Mouse (Mus musculus): ENCODE data around the gene Cyp3a41a. TPM values are rescaled to one million over a fixed set of nuclear protein-coding genes. Genes with fewer than 3 reads are reported as not detected.
"Not testable (repeated sequence)": the region's sequence is repeated elsewhere in the genome, so short reads cannot be mapped to it uniquely, and the experiment has no call there.

Gene Cyp3a41a
- polyA plus RNA-seq (2015; fragmentation: Nextera tagmentation; extraction: Ambion mirVana): 0.21 and 0.36 TPM in 2 replicates

GRCm38 (mm10) chr5:145720036-145720435, at the start of gene Cyp3a41a:
Cyp3a41a (minus strand) TSS chr5:145720136.
- not testable (repeated sequence) for H3K4me1 ChIP-seq (replicated peaks); H3K4me2 ChIP-seq; ATAC-seq (ENCODE audit: insufficient read depth); H3K9me3 ChIP-seq (replicated peaks); H3K27ac ChIP-seq (replicated peaks); H3K9ac ChIP-seq; H3K27me3 ChIP-seq; H3K4me3 ChIP-seq (replicated peaks); H3K36me3 ChIP-seq (replicated peaks)
- 56% methylated on average over 1 of the region's 2 CpGs for WGBS (ENCODE audit: insufficient replicate concordance)

DNA sequence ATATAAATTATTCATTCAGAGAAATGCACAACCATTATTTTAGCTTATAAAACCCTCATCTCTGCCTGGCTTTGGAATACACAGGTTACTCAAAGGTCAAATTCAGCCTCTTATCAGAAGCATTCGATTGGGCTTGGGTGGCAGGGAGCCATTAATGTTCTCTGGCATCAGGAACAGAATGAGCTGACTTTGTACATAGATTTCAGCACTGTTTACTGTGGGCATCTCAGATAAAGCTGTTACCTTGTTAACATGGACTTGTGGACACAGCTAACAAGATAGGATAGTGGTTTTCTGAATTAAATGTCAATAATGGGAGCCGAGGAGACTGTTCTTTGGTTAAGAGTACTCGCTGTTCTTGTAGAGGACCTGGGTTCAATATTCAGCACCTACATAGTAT, 17.6 kb upstream of the Cyp3a41a start:
- H3K4me2 ChIP-seq: not testable (repeated sequence)
- 55% methylated on average over 3 of the region's 3 CpGs for WGBS (ENCODE audit: insufficient replicate concordance)

DNA sequence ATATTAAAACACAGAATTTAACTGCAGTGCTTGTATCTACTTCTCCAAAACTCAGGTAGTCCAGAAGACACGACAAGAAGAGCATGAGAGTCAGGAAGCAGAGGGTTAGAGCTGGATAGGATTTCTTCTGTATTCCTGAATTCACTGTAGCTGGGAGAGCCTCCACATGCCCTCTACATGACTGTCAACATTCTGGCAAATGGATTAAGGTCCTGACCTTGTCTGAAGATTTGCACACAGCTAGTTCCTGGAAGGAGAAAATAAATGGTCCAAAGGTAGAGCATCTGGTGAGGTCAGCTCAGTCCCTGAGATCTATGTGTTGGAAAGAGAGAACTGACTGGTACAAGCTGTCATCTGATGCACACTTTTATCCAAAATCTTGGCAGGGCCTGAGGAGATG, 5.6 kb downstream of the Cyp3a41a start:
- H3K27ac ChIP-seq (replicated peaks); H3K9ac ChIP-seq; ATAC-seq (ENCODE audit: insufficient read depth); H3K4me3 ChIP-seq (replicated peaks); H3K36me3 ChIP-seq (replicated peaks); H3K4me2 ChIP-seq; H3K4me1 ChIP-seq (replicated peaks); H3K9me3 ChIP-seq (replicated peaks); H3K27me3 ChIP-seq: not testable (repeated sequence)
- 8% methylated on average over 1 of the region's 1 CpGs for WGBS (ENCODE audit: insufficient replicate concordance)

More for the DNA sequence above, 17.6 kb upstream of the Cyp3a41a start:
- H3K4me1 ChIP-seq (replicated peaks); H3K27ac ChIP-seq (replicated peaks); H3K36me3 ChIP-seq (replicated peaks); H3K9me3 ChIP-seq (replicated peaks); ATAC-seq (ENCODE audit: insufficient read depth); H3K9ac ChIP-seq; H3K27me3 ChIP-seq; H3K4me3 ChIP-seq (replicated peaks): not testable (repeated sequence)

- WGBS (ENCODE audit: insufficient replicate concordance): 60% methylated on average over 2 of the region's 2 CpGs
- peak; percentile 31; the same call in 1 of the 2 replicates for ATAC-seq (ENCODE audit: insufficient read depth)
- not testable (repeated sequence) for H3K4me3 ChIP-seq (replicated peaks); H3K27me3 ChIP-seq; H3K4me2 ChIP-seq; H3K9ac ChIP-seq; H3K36me3 ChIP-seq (replicated peaks); H3K4me1 ChIP-seq (replicated peaks); H3K9me3 ChIP-seq (replicated peaks); H3K27ac ChIP-seq (replicated peaks)
These were observed 12.6 kb downstream of the Cyp3a41a start for GRCm38 (mm10) chr5:145707372-145707771.

DNA sequence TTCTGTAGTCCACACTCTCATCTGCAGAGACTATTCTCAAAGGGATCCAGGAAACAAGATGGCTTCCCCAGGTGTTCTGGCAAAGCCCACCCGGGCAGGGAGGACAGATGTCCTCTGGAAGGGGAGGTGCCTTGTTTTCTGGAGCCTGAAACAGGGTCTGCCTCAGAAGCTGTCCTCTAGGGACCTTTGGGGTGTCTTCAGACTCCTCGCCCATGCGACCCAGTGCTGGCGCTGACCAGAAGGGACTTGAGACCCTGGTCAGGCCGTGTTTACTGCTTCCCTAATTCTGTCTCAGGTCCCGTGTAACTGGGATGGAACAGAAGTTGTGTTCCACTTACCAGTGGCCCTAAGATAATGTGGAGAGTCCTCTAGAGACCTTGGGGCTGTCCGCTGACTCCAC, 57.9 kb downstream of the Cyp3a41a start:
- Histone ChIP-seq H3K9me3 (replicated peaks) (peaks cover 18% of the 10 kb centered on the region), H3K27ac (replicated peaks) (no peak overlapping the region)

DNA sequence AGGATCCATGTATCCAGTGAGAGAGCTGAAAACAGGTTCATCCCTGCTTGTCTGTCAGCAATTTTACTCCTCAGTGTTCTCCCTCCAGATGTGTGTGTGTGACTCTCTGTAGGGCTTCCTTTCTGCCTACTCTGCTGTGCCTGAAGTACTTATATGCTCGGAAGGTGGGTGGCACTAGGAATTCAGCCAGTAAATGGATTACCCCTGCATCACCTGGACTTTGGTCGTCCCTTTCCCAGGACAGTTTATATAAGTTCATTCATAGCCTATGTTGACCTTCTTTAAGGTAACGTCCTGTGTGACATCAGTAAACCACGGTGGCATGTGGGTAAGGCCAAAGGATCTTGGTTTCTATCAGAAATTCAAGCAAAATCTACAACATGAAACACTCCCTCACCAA, 72.2 kb downstream of the Cyp3a41a start:
- ATAC-seq (ENCODE audit: insufficient read depth): peak; percentile 44; the same call in 1 of the 2 replicates
- 45% methylated on average over 4 of the region's 4 CpGs for WGBS (ENCODE audit: insufficient replicate concordance)
- Histone ChIP-seq H3K4me1 (replicated peaks) (no peaks in the 10 kb centered on the region), H3K4me2 (no peak overlapping the region), H3K4me3 (replicated peaks) (peak overlapping the region; percentile 9), H3K27me3 (no peaks in the 10 kb centered on the region), H3K36me3 (replicated peaks) (no peaks in the 10 kb centered on the region), H3K27ac (replicated peaks) (no peak overlapping the region), H3K9me3 (replicated peaks) (0 out of 2 replicates have a peak, but pooled peaks cover 7% of the 10 kb centered on the region), H3K9ac (no peak overlapping the region)

More for the DNA sequence above, 57.9 kb downstream of the Cyp3a41a start:
- no peak; the same call in 1 of the 2 replicates for ATAC-seq (ENCODE audit: insufficient read depth)
- WGBS (ENCODE audit: insufficient replicate concordance): 61% methylated on average over 7 of the region's 7 CpGs
- no peaks in the 10 kb centered on the region for H3K36me3 ChIP-seq (replicated peaks)
- H3K27me3 ChIP-seq: no peaks in the 10 kb centered on the region
- H3K4me1 ChIP-seq (replicated peaks): no peaks in the 10 kb centered on the region
- H3K4me3 ChIP-seq (replicated peaks): no peak overlapping the region
- H3K9ac ChIP-seq: no peak overlapping the region
- H3K4me2 ChIP-seq: no peak overlapping the region

Other genes starting within 250 kb of the Cyp3a41a start
- not detected in 2 replicates for gene Cyp3a41b, start 135.4 kb downstream of the Cyp3a41a start, polyA plus RNA-seq (2015; fragmentation: Nextera tagmentation; extraction: Ambion mirVana)
- gene Cyp3a44, start 85.7 kb upstream of the Cyp3a41a start, polyA plus RNA-seq (2015; fragmentation: Nextera tagmentation; extraction: Ambion mirVana): 0.25 and 0.36 TPM in 2 replicates
- 31.7 and 33.3 TPM in 2 replicates for gene Cyp3a11, start 159.8 kb upstream of the Cyp3a41a start, polyA plus RNA-seq (2015; fragmentation: Nextera tagmentation; extraction: Ambion mirVana)

All from liver, embryonic 15.5 days (tissue).